22 mouse cellular contexts compared by ENCODE assay signal in genomic region chr7:64456676-64457075, GRCm38 (mm10). TPM values are rescaled to one million over a fixed set of nuclear protein-coding genes. Genes with fewer than 3 reads are reported as not detected.
DNase-seq lines count a peak whose midpoint lies in the region; ATAC-seq lines count a peak whose summit lies in the region.
"Had no signal": no experiment of that assay in that cellular context is flagged by ENCODE, and none has a peak within 500 bp of the region (broad histone marks: within the 10 kb centered on the region; RNA-seq: fewer than 3 reads in every experiment).

No protein-coding gene starts in this region.

- H3K36me3 ChIP-seq in hindbrain, embryonic 16.5 days (ENCODE audit: control insufficient read depth, insufficient read depth, low read length): no peaks in the 10 kb centered on the region
- no peaks in the 10 kb centered on the region for H3K36me3 ChIP-seq in hindbrain, embryonic 12.5 days
- H3K36me3 ChIP-seq in midbrain, embryonic 11.5 days (ENCODE audit: control insufficient read depth, insufficient read depth, low read length): no peaks in the 10 kb centered on the region
- no peaks in the 10 kb centered on the region for H3K36me3 ChIP-seq in midbrain, embryonic 10.5 days
- H3K36me3 ChIP-seq: embryonic facial prominence, embryonic 15.5 days; forebrain, embryonic 10.5 days; G1E; heart, embryonic 10.5 days; hindbrain, embryonic 15.5 days had no signal

- no peaks in the 10 kb centered on the region for H3K4me1 ChIP-seq in hindbrain, embryonic 16.5 days (ENCODE audit: control insufficient read depth, insufficient read depth, low read depth, low read length)
- H3K4me1 ChIP-seq in hindbrain, embryonic 12.5 days: peaks cover 3% of the 10 kb centered on the region
- H3K4me1 ChIP-seq in midbrain, embryonic 11.5 days (ENCODE audit: control insufficient read depth, insufficient read depth, low read length): no peaks in the 10 kb centered on the region
- peaks cover 2% of the 10 kb centered on the region; the same call in 1 of the 2 replicates for H3K4me1 ChIP-seq in midbrain, embryonic 10.5 days
- H3K4me1 ChIP-seq: embryonic facial prominence, embryonic 15.5 days; forebrain, embryonic 10.5 days; heart, embryonic 10.5 days; hindbrain, embryonic 15.5 days had no signal

- 0 out of 2 replicates have a peak, but pooled peaks have one; percentile 54 for ATAC-seq in hindbrain, embryonic 16.5 days
- no peak for ATAC-seq in hindbrain, embryonic 12.5 days (ENCODE audit: low FRiP score)
- ATAC-seq in midbrain, embryonic 11.5 days (ENCODE audit: low FRiP score): no peak
- ATAC-seq: CD4-positive, CD25-positive, alpha-beta regulatory T cell, adult 4 months; forebrain, embryonic 14.5 days had no signal

- H3K27me3 ChIP-seq in hindbrain, embryonic 16.5 days (replicated peaks; ENCODE audit: control insufficient read depth, insufficient read depth, low read length): no peaks in the 10 kb centered on the region
- H3K27me3 ChIP-seq in hindbrain, embryonic 12.5 days: no peaks in the 10 kb centered on the region
- no peaks in the 10 kb centered on the region for H3K27me3 ChIP-seq in midbrain, embryonic 11.5 days (ENCODE audit: control insufficient read depth, insufficient read depth, low read length)
- H3K27me3 ChIP-seq in midbrain, embryonic 10.5 days (ENCODE audit: low read depth, poor library complexity, severe bottlenecking): no peaks in the 10 kb centered on the region
- H3K27me3 ChIP-seq: embryonic facial prominence, embryonic 15.5 days; hindbrain, embryonic 15.5 days had no signal

- H3K9me3 ChIP-seq in hindbrain, embryonic 16.5 days (ENCODE audit: control insufficient read depth, low read length): no peaks in the 10 kb centered on the region
- H3K9me3 ChIP-seq in hindbrain, embryonic 12.5 days (replicated peaks): no peaks in the 10 kb centered on the region
- H3K9me3 ChIP-seq in midbrain, embryonic 11.5 days (ENCODE audit: control insufficient read depth, low read length): no peaks in the 10 kb centered on the region
- H3K9me3 ChIP-seq in midbrain, embryonic 10.5 days (replicated peaks): no peaks in the 10 kb centered on the region
- H3K9me3 ChIP-seq: embryonic facial prominence, embryonic 15.5 days; forebrain, embryonic 10.5 days; heart, embryonic 10.5 days; hindbrain, embryonic 15.5 days had no signal

- 63% methylated on average over 3 of the region's 3 CpGs for WGBS in hindbrain, embryonic 16.5 days
- 80% methylated on average over 3 of the region's 3 CpGs for WGBS in hindbrain, embryonic 12.5 days
- WGBS in midbrain, embryonic 11.5 days: 75% methylated on average over 3 of the region's 3 CpGs
- WGBS in midbrain, embryonic 10.5 days: 79% methylated on average over 3 of the region's 3 CpGs

- no peak overlapping the region for H3K4me3 ChIP-seq in hindbrain, embryonic 16.5 days (ENCODE audit: low read length)
- no peak overlapping the region for H3K4me3 ChIP-seq in hindbrain, embryonic 12.5 days
- no peak overlapping the region for H3K4me3 ChIP-seq in midbrain, embryonic 11.5 days (ENCODE audit: low read depth, low read length)
- H3K4me3 ChIP-seq in midbrain, embryonic 10.5 days: no peak overlapping the region
- H3K4me3 ChIP-seq: embryonic facial prominence, embryonic 15.5 days; erythroblast, embryonic 14.5 days; forebrain, embryonic 10.5 days; heart, embryonic 10.5 days; hindbrain, embryonic 15.5 days had no signal

- H3K4me2 ChIP-seq in hindbrain, embryonic 16.5 days (ENCODE audit: low read length): no peak overlapping the region
- H3K4me2 ChIP-seq in hindbrain, embryonic 12.5 days (replicated peaks): no peak overlapping the region
- no peak overlapping the region for H3K4me2 ChIP-seq in midbrain, embryonic 11.5 days
- H3K4me2 ChIP-seq: embryonic facial prominence, embryonic 15.5 days; hindbrain, embryonic 15.5 days had no signal

- no peak overlapping the region for H3K27ac ChIP-seq in hindbrain, embryonic 16.5 days (ENCODE audit: low read depth, low read length)
- no peak overlapping the region for H3K27ac ChIP-seq in hindbrain, embryonic 12.5 days
- H3K27ac ChIP-seq in midbrain, embryonic 11.5 days (ENCODE audit: low read depth, low read length): no peak overlapping the region
- no peak overlapping the region for H3K27ac ChIP-seq in midbrain, embryonic 10.5 days (replicated peaks)
- H3K27ac ChIP-seq: embryonic facial prominence, embryonic 15.5 days; forebrain, embryonic 10.5 days; heart, embryonic 10.5 days; hindbrain, embryonic 15.5 days had no signal

- peak; percentile 82 to 85 for DNase-seq in cerebellum, postnatal 10 days
- no peak for DNase-seq in cerebellum, adult 11-12 months
- DNase-seq in midbrain, embryonic 11.5 days (ENCODE audit: low spot score, missing footprints): peak; percentile 81
- no peak for DNase-seq in midbrain, embryonic 10.5 days (ENCODE audit: low spot score)
- DNase-seq in retina, postnatal 1 day: peak; percentile 97
- DNase-seq in lung, postnatal 14 days: no peak
- DNase-seq: adrenal gland, postnatal 10 days; B cell, adult 2 months; cerebellum, postnatal 25 days; gastrocnemius, postnatal 36 days; heart, adult 18-20 months; heart, postnatal 10 days had no signal

- no peak overlapping the region for H3K9ac ChIP-seq in hindbrain, embryonic 16.5 days (ENCODE audit: low read depth, low read length)
- no peak overlapping the region for H3K9ac ChIP-seq in hindbrain, embryonic 12.5 days
- H3K9ac ChIP-seq in midbrain, embryonic 11.5 days (ENCODE audit: low read length): no peak overlapping the region
- H3K9ac ChIP-seq: embryonic facial prominence, embryonic 15.5 days; hindbrain, embryonic 15.5 days had no signal

RNA-seq across cellular contexts. Expression of gene Apba2, which starts 44.8 kb away (rescaled TPM):
- 173 and 186 TPM in 2 replicates for polyA plus RNA-seq in hindbrain, embryonic 16.5 days (2015; fragmentation: Nextera tagmentation; extraction: Ambion mirVana)
- polyA plus RNA-seq in hindbrain, embryonic 12.5 days (2016; fragmentation: Nextera tagmentation; extraction: Ambion mirVana): 112 and 119 TPM in 2 replicates
- 68.3 and 82.4 TPM in 2 replicates for polyA plus RNA-seq in midbrain, embryonic 11.5 days (2014; fragmentation: Nextera tagmentation; extraction: Ambion mirVana)
- polyA plus RNA-seq in midbrain, embryonic 10.5 days (2016; fragmentation: Nextera tagmentation; extraction: Ambion mirVana): 50.1 and 68.0 TPM in 2 replicates
- polyA plus RNA-seq: CD4-positive, CD25-positive, alpha-beta regulatory T cell, adult 4 months; erythroblast, embryonic 14.5 days; G1E had no signal

Comparison
In these comparisons a context has a peak if more than half of its experiments do, and no peak if none do; other contexts are left out.
1. DNase-seq: peak in cerebellum, postnatal 10 days (2 of 2), midbrain, embryonic 11.5 days (single experiment) and retina, postnatal 1 day (single experiment); none in cerebellum, adult 11-12 months (single experiment), midbrain, embryonic 10.5 days (single experiment) and lung, postnatal 14 days (single experiment).